Mouse (Mus musculus): ENCODE data around the gene Phldb2. TPM values are rescaled to one million over a fixed set of nuclear protein-coding genes. Genes with fewer than 3 reads are reported as not detected.
A peak's percentile ranks its signal among the peaks of the same experiment; 100 is the strongest.

The Phldb2 gene
- polyA plus RNA-seq, 1 experiment from 2014 or later, result 49.3 TPM

- Histone ChIP-seq H3K4me1 (ENCODE audit: control insufficient read depth, insufficient read depth, low read length) (no peaks in the 10 kb centered on the region), H3K27me3 (ENCODE audit: control insufficient read depth, insufficient read depth, low read length) (no peaks in the 10 kb centered on the region), H3K4me3 (ENCODE audit: low read depth, low read length) (no peak overlapping the region), H3K9ac (ENCODE audit: low read length) (no peak overlapping the region), H3K27ac (replicated peaks; ENCODE audit: low read depth, low read length) (no peak overlapping the region), H3K9me3 (ENCODE audit: control insufficient read depth, low read length) (no peaks in the 10 kb centered on the region), H3K4me2 (ENCODE audit: low read depth, severe bottlenecking) (no peak overlapping the region), H3K36me3 (ENCODE audit: control insufficient read depth, insufficient read depth, low read length) (peaks cover 5% of the 10 kb centered on the region; the same call in 1 of the 2 replicates)
- DNase-seq (ENCODE audit: low spot score) (no peak), ATAC-seq (ENCODE audit: insufficient number of reproducible peaks, low FRiP score, low TSS enrichment, low read depth) (no peak)
- WGBS, result 82% methylated on average over 6 of the region's 6 CpGs
Observed at GRCm38 (mm10) chr16:45780001-45780400, 173.4 kb downstream of the Phldb2 start.

GRCm38 (mm10) chr16:45774813-45775212 is 178.6 kb downstream of the Phldb2 start:
- Histone ChIP-seq H3K9ac (ENCODE audit: low read length) (no peak overlapping the region), H3K4me1 (ENCODE audit: control insufficient read depth, insufficient read depth, low read length) (no peaks in the 10 kb centered on the region), H3K4me3 (ENCODE audit: low read depth, low read length) (no peak overlapping the region), H3K36me3 (ENCODE audit: control insufficient read depth, insufficient read depth, low read length) (peaks cover 4% of the 10 kb centered on the region; the same call in 1 of the 2 replicates), H3K4me2 (ENCODE audit: low read depth, severe bottlenecking) (no peak overlapping the region), H3K9me3 (ENCODE audit: control insufficient read depth, low read length) (no peaks in the 10 kb centered on the region), H3K27ac (replicated peaks; ENCODE audit: low read depth, low read length) (no peak overlapping the region), H3K27me3 (ENCODE audit: control insufficient read depth, insufficient read depth, low read length) (no peaks in the 10 kb centered on the region)
- ATAC-seq (ENCODE audit: insufficient number of reproducible peaks, low FRiP score, low TSS enrichment, low read depth) (no peak), DNase-seq (ENCODE audit: low spot score) (no peak)
- WGBS, result 91% methylated on average over 5 of the region's 5 CpGs

DNA sequence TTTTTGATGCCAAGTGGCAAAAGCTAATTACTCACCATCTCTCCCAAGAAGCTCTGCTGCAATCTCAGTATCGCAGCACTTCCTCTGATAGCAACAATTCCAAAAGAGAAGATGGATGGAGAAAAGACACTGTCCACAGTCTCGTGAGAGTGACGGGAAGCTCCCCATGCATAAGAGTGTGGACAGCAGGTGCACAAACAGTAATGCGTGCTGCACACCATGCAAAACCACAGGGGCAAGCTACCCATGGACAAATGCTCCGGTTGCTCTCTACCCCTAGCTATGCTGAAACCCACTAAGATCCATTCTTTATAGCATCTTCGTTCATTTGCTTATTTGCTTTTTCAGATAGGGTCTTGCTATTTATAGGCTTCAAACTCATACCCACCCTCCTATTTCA is 182.5 kb downstream of the Phldb2 start:
- Histone ChIP-seq H3K4me2 (ENCODE audit: low read depth, severe bottlenecking) (no peak overlapping the region), H3K27me3 (ENCODE audit: control insufficient read depth, insufficient read depth, low read length) (no peaks in the 10 kb centered on the region), H3K4me1 (ENCODE audit: control insufficient read depth, insufficient read depth, low read length) (no peaks in the 10 kb centered on the region), H3K27ac (replicated peaks; ENCODE audit: low read depth, low read length) (no peak overlapping the region), H3K4me3 (ENCODE audit: low read depth, low read length) (no peak overlapping the region), H3K36me3 (ENCODE audit: control insufficient read depth, insufficient read depth, low read length) (peaks cover 4% of the 10 kb centered on the region; the same call in 1 of the 2 replicates), H3K9me3 (ENCODE audit: control insufficient read depth, low read length) (no peaks in the 10 kb centered on the region), H3K9ac (ENCODE audit: low read length) (no peak overlapping the region)
- WGBS, result 94% methylated on average over 6 of the region's 6 CpGs
- no peak for ATAC-seq (ENCODE audit: insufficient number of reproducible peaks, low FRiP score, low TSS enrichment, low read depth)
- DNase-seq (ENCODE audit: low spot score), result no peak

DNA sequence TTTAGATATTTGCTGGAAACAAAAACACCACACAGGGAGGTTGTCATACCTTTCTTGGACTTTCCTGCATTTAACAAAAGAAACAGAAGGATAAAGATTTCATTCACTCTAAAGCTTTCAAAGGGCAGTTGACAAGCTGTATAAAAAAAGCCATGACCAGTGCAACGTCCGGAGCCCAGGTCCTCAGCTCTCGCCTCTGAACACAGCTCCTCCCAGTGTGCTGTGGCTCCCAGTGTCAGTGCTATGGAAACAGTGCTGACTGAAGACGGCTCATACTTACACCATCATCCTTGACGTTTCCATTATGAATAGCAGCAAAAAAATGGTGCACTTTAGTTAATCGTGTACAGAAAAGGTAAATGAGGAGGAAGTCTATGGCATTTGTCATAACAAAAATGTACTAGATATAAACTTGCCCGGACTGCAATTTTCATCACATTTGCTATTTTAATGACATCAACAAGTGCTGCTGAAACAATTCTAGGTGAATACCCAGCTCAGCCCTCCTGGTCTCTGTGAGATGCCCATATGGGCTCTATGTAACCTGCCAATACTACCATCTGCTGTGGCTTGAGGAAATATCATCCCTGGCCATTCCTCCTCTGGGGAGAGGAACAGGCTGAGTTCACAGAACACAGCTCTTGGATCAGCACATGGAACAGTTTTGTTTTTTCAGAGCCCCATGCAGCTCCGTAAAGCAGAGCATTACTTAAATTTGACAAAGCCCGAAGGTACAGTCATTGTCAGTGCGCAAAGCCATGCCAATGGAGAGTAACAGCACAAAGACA is 185.4 kb downstream of the Phldb2 start:
- DNase-seq (ENCODE audit: low spot score) (no peak), ATAC-seq (ENCODE audit: insufficient number of reproducible peaks, low FRiP score, low TSS enrichment, low read depth) (no peak)
- WGBS, result 81% methylated on average over 10 of the region's 10 CpGs
- Histone ChIP-seq H3K4me1 (ENCODE audit: control insufficient read depth, insufficient read depth, low read length) (no peaks in the 10 kb centered on the region), H3K27me3 (ENCODE audit: control insufficient read depth, insufficient read depth, low read length) (no peaks in the 10 kb centered on the region), H3K4me3 (ENCODE audit: low read depth, low read length) (no peak overlapping the region), H3K9ac (ENCODE audit: low read length) (no peak overlapping the region), H3K27ac (replicated peaks; ENCODE audit: low read depth, low read length) (no peak overlapping the region), H3K4me2 (ENCODE audit: low read depth, severe bottlenecking) (no peak overlapping the region), H3K9me3 (ENCODE audit: control insufficient read depth, low read length) (no peaks in the 10 kb centered on the region), H3K36me3 (ENCODE audit: control insufficient read depth, insufficient read depth, low read length) (0 out of 2 replicates have a peak, but pooled peaks cover 2% of the 10 kb centered on the region)

- WGBS, result 67% methylated on average over 4 of the region's 4 CpGs
- no peaks in the 10 kb centered on the region for H3K9me3 ChIP-seq (ENCODE audit: control insufficient read depth, low read length)
- H3K9ac ChIP-seq (ENCODE audit: low read length), result no peak overlapping the region
Observed at GRCm38 (mm10) chr16:45767434-45767833, 186.0 kb downstream of the Phldb2 start.

DNA sequence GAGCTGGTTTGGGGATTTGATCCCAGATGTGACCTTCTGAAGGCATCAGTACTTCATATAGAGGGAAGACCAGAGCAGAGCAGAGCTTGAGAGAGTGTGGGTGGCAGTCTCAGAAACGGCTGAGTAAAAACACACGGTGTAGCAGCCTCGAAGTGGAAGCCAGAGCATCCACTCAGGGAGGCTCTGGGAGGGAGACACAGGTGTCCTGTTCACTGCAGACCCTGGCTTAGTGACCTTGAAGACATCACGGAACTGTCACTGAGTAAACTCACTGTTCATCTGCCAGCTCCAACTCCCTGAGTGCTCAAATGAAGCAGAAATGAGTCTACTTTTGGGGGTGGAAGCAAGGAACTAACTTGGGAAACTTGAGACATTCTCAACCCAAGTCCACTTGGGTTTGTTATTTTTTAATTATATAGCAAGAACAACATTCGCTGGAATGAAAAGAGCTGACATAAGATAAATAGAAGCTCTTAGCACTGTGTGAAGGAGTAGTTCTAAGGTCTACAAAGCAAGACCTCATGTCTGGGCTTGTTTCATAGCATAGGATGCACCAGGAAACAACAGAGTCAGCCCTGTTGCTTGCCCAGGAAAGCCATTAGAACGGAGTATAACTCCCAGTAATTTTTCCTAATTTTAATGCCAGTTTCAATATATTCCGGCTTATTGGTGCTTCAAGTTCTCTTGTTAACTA is 187.4 kb downstream of the Phldb2 start:
- no peaks in the 10 kb centered on the region for H3K27me3 ChIP-seq (ENCODE audit: control insufficient read depth, insufficient read depth, low read length)
- DNase-seq (ENCODE audit: low spot score) (no peak), ATAC-seq (ENCODE audit: insufficient number of reproducible peaks, low FRiP score, low TSS enrichment, low read depth) (no peak)
- H3K9me3 ChIP-seq (ENCODE audit: control insufficient read depth, low read length), result no peaks in the 10 kb centered on the region
- no peak overlapping the region for H3K9ac ChIP-seq (ENCODE audit: low read length)
- WGBS, result 81% methylated on average over 7 of the region's 7 CpGs
- 0 out of 2 replicates have a peak, but pooled peaks cover 7% of the 10 kb centered on the region for H3K36me3 ChIP-seq (ENCODE audit: control insufficient read depth, insufficient read depth, low read length)
- H3K4me1 ChIP-seq (ENCODE audit: control insufficient read depth, insufficient read depth, low read length), result no peaks in the 10 kb centered on the region
- H3K27ac ChIP-seq (replicated peaks; ENCODE audit: low read depth, low read length), result no peak overlapping the region
- H3K4me2 ChIP-seq (ENCODE audit: low read depth, severe bottlenecking), result no peak overlapping the region
- no peak overlapping the region for H3K4me3 ChIP-seq (ENCODE audit: low read depth, low read length)

More at GRCm38 (mm10) chr16:45767434-45767833, 186.0 kb downstream of the Phldb2 start:
- H3K27ac ChIP-seq (replicated peaks; ENCODE audit: low read depth, low read length), result no peak overlapping the region
- H3K4me3 ChIP-seq (ENCODE audit: low read depth, low read length), result no peak overlapping the region
- no peaks in the 10 kb centered on the region for H3K4me1 ChIP-seq (ENCODE audit: control insufficient read depth, insufficient read depth, low read length)
- DNase-seq (ENCODE audit: low spot score) (no peak), ATAC-seq (ENCODE audit: insufficient number of reproducible peaks, low FRiP score, low TSS enrichment, low read depth) (no peak)
- H3K27me3 ChIP-seq (ENCODE audit: control insufficient read depth, insufficient read depth, low read length), result no peaks in the 10 kb centered on the region
- 0 out of 2 replicates have a peak, but pooled peaks cover 2% of the 10 kb centered on the region for H3K36me3 ChIP-seq (ENCODE audit: control insufficient read depth, insufficient read depth, low read length)
- H3K4me2 ChIP-seq (ENCODE audit: low read depth, severe bottlenecking), result no peak overlapping the region

DNA sequence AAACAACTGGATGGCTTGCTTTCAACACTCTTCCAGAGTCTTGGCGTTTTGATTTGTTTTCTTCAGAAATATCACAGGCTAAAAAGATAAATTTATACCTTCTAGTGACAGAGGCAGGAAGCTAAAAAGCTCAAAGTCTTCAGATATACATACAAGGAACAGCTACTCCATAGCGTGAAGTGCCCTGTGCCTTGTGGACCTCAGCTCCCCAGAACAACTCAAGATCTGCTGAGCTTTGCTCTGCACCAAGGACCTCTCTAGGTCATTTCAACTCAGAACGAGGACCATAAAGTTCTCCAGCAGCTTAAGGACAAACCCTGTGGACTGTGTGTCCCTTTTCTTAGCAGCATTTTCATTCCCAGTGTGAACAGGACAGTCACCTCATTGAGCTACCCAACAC is 188.3 kb downstream of the Phldb2 start:
- WGBS, result 92% methylated on average over 3 of the region's 3 CpGs
- Histone ChIP-seq H3K36me3 (ENCODE audit: control insufficient read depth, insufficient read depth, low read length) (0 out of 2 replicates have a peak, but pooled peaks cover 5% of the 10 kb centered on the region), H3K27me3 (ENCODE audit: control insufficient read depth, insufficient read depth, low read length) (no peaks in the 10 kb centered on the region), H3K4me2 (ENCODE audit: low read depth, severe bottlenecking) (no peak overlapping the region), H3K27ac (replicated peaks; ENCODE audit: low read depth, low read length) (no peak overlapping the region), H3K9me3 (ENCODE audit: control insufficient read depth, low read length) (no peaks in the 10 kb centered on the region), H3K4me1 (ENCODE audit: control insufficient read depth, insufficient read depth, low read length) (no peaks in the 10 kb centered on the region), H3K4me3 (ENCODE audit: low read depth, low read length) (no peak overlapping the region), H3K9ac (ENCODE audit: low read length) (no peak overlapping the region)
- no peak for ATAC-seq (ENCODE audit: insufficient number of reproducible peaks, low FRiP score, low TSS enrichment, low read depth)
- no peak for DNase-seq (ENCODE audit: low spot score)

DNA sequence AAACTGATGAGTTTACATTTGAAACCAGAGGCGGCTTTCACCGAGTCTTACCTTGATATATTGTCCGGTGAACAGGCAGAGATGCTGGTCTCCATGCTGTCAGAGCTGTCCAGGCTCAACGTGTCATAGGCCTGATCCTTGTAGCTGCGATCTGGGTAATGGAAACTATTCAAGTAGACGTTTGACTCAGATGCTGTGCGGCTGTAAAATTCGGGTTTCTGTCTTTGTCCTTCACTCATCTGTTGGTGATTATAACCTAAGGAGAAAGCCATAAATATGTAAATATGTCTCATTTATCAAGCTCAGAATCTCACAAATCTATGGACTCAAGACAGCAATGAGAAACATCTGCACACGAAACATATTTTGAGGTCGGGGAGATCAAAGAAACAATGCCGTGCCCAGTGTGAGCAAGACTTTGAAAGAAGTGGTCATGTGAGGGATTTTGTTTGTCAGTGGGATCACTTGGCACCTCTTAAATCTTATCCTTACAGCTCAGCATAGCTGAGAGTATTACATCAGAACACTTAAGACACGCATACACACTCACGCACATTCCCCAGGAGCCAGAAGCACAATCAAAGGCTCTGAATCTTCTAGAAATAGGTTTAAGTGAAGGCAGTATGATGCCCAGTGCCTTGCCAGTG is 190.4 kb downstream of the Phldb2 start:
- no peak overlapping the region for H3K9ac ChIP-seq (ENCODE audit: low read length)
- no peak overlapping the region for H3K4me3 ChIP-seq (ENCODE audit: low read depth, low read length)
- 47% methylated on average over 13 of the region's 13 CpGs for WGBS
- H3K27me3 ChIP-seq (ENCODE audit: control insufficient read depth, insufficient read depth, low read length), result no peaks in the 10 kb centered on the region
- H3K36me3 ChIP-seq (ENCODE audit: control insufficient read depth, insufficient read depth, low read length), result 0 out of 2 replicates have a peak, but pooled peaks cover 5% of the 10 kb centered on the region
- H3K4me1 ChIP-seq (ENCODE audit: control insufficient read depth, insufficient read depth, low read length), result no peaks in the 10 kb centered on the region
- no peaks in the 10 kb centered on the region for H3K9me3 ChIP-seq (ENCODE audit: control insufficient read depth, low read length)
- H3K27ac ChIP-seq (replicated peaks; ENCODE audit: low read depth, low read length), result no peak overlapping the region
- peak; percentile 69; the same call in 1 of the 2 replicates for ATAC-seq (ENCODE audit: insufficient number of reproducible peaks, low FRiP score, low TSS enrichment, low read depth)
- peak; percentile 47 for DNase-seq (ENCODE audit: low spot score)
- no peak overlapping the region for H3K4me2 ChIP-seq (ENCODE audit: low read depth, severe bottlenecking)

Data from limb, embryonic 11.5 days (tissue).